Comparison of ENCODE assay signal across 7 mouse cellular contexts in genomic region chr8:25440391-25441056, GRCm38 (mm10).
DNase-seq lines count a peak whose midpoint lies in the region; ATAC-seq and TF ChIP-seq lines count a peak whose summit lies in the region.

No protein-coding gene starts in this region.

- TF ChIP-seq CTCF in CH12.LX (conservative IDR thresholded peaks at IDR 0.05 in 1 of 2, IDR thresholded peaks at IDR 0.05 in 1 of 2; ENCODE audit: low read depth in 2 of 2, low read length in 2 of 2) = no peak
- TF ChIP-seq CTCF in layer of hippocampus, adult 2 months (conservative IDR thresholded peaks at IDR 0.05) = no peak

- dilution Hi-C loops in CH12.LX (cut with MboI; ENCODE audit: extremely low pct_ligation_motif_present, extremely low pct_unique_long_range_greater_than_20kb, low sequenced_read_pairs) = no loop called here

- DNase-seq in CH12.LX (ENCODE audit: extremely low read depth) (no peak), adipocyte (ENCODE audit: low spot score) (peak; percentile 69)
- peak; percentile 75 for DNase-seq in embryonic facial prominence, embryonic 14.5 days (ENCODE audit: low spot score)
- peak; percentile 32 to 34 for DNase-seq in heart, postnatal 36 days
- DNase-seq in layer of hippocampus, adult 2 months (ENCODE audit: low spot score in 2 of 2) = peak; percentile 29 to 44
- peak; percentile 40 for DNase-seq in telencephalon, adult 2 months (ENCODE audit: low read depth, low spot score)

- intact Hi-C loops in heart, postnatal 36 days (cut with DNase I) = no loop called here

- TF ChIP-seq EP300 in CH12.LX (IDR thresholded peaks at IDR 0.05; ENCODE audit: low read length) = no peak

- H3K36me3 ChIP-seq in CH12.LX (replicated peaks in 1 of 2; ENCODE audit: control insufficient read depth in 1 of 2, insufficient read depth in 1 of 2, low read length in 1 of 2) = no peaks in the 10 kb centered on the region
- H3K36me3 ChIP-seq in embryonic facial prominence, embryonic 14.5 days (ENCODE audit: control insufficient read depth, insufficient read depth, low read length) = no peaks in the 10 kb centered on the region
- H3K36me3 ChIP-seq in macrophage (ENCODE audit: inconsistent target) = no peaks in the 10 kb centered on the region

- 23% methylated on average over 13 of the region's 13 CpGs for WGBS in embryonic facial prominence, embryonic 14.5 days
- 14% methylated on average over 8 of the region's 13 CpGs for WGBS in macrophage (ENCODE audit: missing documents)

- peak; percentile 82 for ATAC-seq in embryonic facial prominence, embryonic 14.5 days (ENCODE audit: low read depth)

- H3K4me1 ChIP-seq in CH12.LX (ENCODE audit: control insufficient read depth in 1 of 2, insufficient read depth in 2 of 2) = peaks cover 0 to 6% of the 10 kb centered on the region in 2 experiments; a peak in 1 of 4 replicates
- peaks cover 24% of the 10 kb centered on the region for H3K4me1 ChIP-seq in embryonic facial prominence, embryonic 14.5 days (ENCODE audit: control insufficient read depth, insufficient read depth, low read length)

- no peak overlapping the region for H3K4me2 ChIP-seq in CH12.LX (ENCODE audit: insufficient read depth, low read depth, poor library complexity, severe bottlenecking)
- H3K4me2 ChIP-seq in embryonic facial prominence, embryonic 14.5 days (ENCODE audit: low read depth, low read length) = peak overlapping the region; percentile 48

- TF ChIP-seq RAD21 in CH12.LX (IDR thresholded peaks at IDR 0.05; ENCODE audit: low read depth, low read length) = no peak

- no peak overlapping the region for H3K4me3 ChIP-seq in CH12.LX (replicated peaks in 1 of 3; ENCODE audit: low read depth in 2 of 3, low read length in 2 of 3, poor library complexity in 1 of 3)
- H3K4me3 ChIP-seq in embryonic facial prominence, embryonic 14.5 days (ENCODE audit: low read depth, low read length) = 0 out of 2 replicates have a peak overlapping the region, but pooled peaks have one; percentile 11
- peak overlapping the region; percentile 25; the same call in 1 of the 2 replicates for H3K4me3 ChIP-seq in layer of hippocampus, adult 2 months
- no peak overlapping the region for H3K4me3 ChIP-seq in macrophage (ENCODE audit: inconsistent target)

- H3K9ac ChIP-seq in CH12.LX (ENCODE audit: insufficient read depth, low read depth) = no peak overlapping the region
- H3K9ac ChIP-seq in embryonic facial prominence, embryonic 14.5 days (ENCODE audit: low read depth, low read length) = peak overlapping the region; percentile 47

- in situ Hi-C loops in CH12.LX (cut with MboI; ENCODE audit: low pct_ligation_motif_present, low pct_unique_long_range_greater_than_20kb, low sequenced_read_pairs) = no loop called here

- H3K27ac ChIP-seq in CH12.LX (ENCODE audit: insufficient read depth, low read depth) (no peak overlapping the region), macrophage (peak overlapping the region; percentile 4; the same call in 1 of the 2 replicates)
- H3K27ac ChIP-seq in embryonic facial prominence, embryonic 14.5 days (replicated peaks; ENCODE audit: low read depth, low read length) = peak overlapping the region; percentile 83
- H3K27ac ChIP-seq in layer of hippocampus, adult 2 months = peak overlapping the region; percentile 82

- no peaks in the 10 kb centered on the region for H3K9me3 ChIP-seq in CH12.LX (replicated peaks; ENCODE audit: low read length)
- H3K9me3 ChIP-seq in embryonic facial prominence, embryonic 14.5 days (ENCODE audit: control insufficient read depth, low read length) = no peaks in the 10 kb centered on the region

- H3K27me3 ChIP-seq in CH12.LX (replicated peaks) = peaks cover 8% of the 10 kb centered on the region
- no peaks in the 10 kb centered on the region for H3K27me3 ChIP-seq in embryonic facial prominence, embryonic 14.5 days (replicated peaks; ENCODE audit: control insufficient read depth, insufficient read depth, low read length)

- TF ChIP-seq POLR2A in CH12.LX (IDR thresholded peaks at IDR 0.05; ENCODE audit: low read depth, low read length) = no peak

- H3K79me2 ChIP-seq in CH12.LX (replicated peaks; ENCODE audit: control insufficient read depth, extremely low read depth, insufficient read depth, poor library complexity, severe bottlenecking) = no peaks in the 10 kb centered on the region
- no peaks in the 10 kb centered on the region for H3K79me2 ChIP-seq in macrophage (ENCODE audit: inconsistent target)

TF ChIP-seq in CH12.LX, 34 proteins besides CTCF, POLR2A, EP300 and RAD21:
- TF ChIP-seq MAFK (IDR thresholded peaks at IDR 0.05; ENCODE audit: insufficient replicate concordance, low read length) = no peak
- peak; percentile 50; the same call in 1 of the 2 replicates for TF ChIP-seq NRF1 (IDR thresholded peaks at IDR 0.05; ENCODE audit: low read depth, low read length)
TF ChIP-seq in CH12.LX: peak in this region for 1.

Comparison
In these comparisons a context has a peak if more than half of its experiments do, and no peak if none do; other contexts are left out.
1. H3K4me3 ChIP-seq: peak in embryonic facial prominence, embryonic 14.5 days (single experiment) and layer of hippocampus, adult 2 months (single experiment); none in CH12.LX (0 of 3) and macrophage (single experiment).